Mouse (Mus musculus): ENCODE measurements around the gene Elavl4. TPM values are rescaled to one million over a fixed set of nuclear protein-coding genes. Genes with fewer than 3 reads are reported as not detected.

Gene Elavl4
- polyA plus RNA-seq, 2 experiments = 0.04 TPM; not detected in 1

GRCm38 (mm10) chr4:110165217-110165616 is 186.5 kb downstream of the Elavl4 start:
- Histone ChIP-seq H3K9me3 (ENCODE audit: control insufficient read depth, low read length) (no peaks in the 10 kb centered on the region), H3K9ac (replicated peaks) (no peak overlapping the region), H3K27ac (no peak overlapping the region), H3K4me2 (ENCODE audit: low read depth) (no peak overlapping the region), H3K4me3 (ENCODE audit: insufficient read depth in 1 of 2, low read depth in 2 of 2, low read length in 2 of 2) (no peak overlapping the region), H3K27me3 (ENCODE audit: control insufficient read depth, insufficient read depth, low read length) (no peaks in the 10 kb centered on the region), H3K36me3 (replicated peaks; ENCODE audit: control insufficient read depth, insufficient read depth, low read depth) (no peaks in the 10 kb centered on the region), H3K4me1 (replicated peaks; ENCODE audit: control insufficient read depth in 2 of 2, insufficient read depth in 2 of 2, low read length in 1 of 2) (no peaks in the 10 kb centered on the region)
- TF ChIP-seq EP300 (IDR thresholded peaks at IDR 0.05; ENCODE audit: low read depth) = no peak
- TF ChIP-seq CTCF (IDR thresholded peaks at IDR 0.05; ENCODE audit: low read depth) = no peak
- no peak for DNase-seq (ENCODE audit: low read depth in 3 of 3, low spot score in 3 of 3)
- WGBS (ENCODE audit: insufficient replicate concordance) = 49% methylated on average over 5 of the region's 5 CpGs
- ATAC-seq (ENCODE audit: insufficient read depth) = no peak

- WGBS (ENCODE audit: insufficient replicate concordance) = 59% methylated on average over 3 of the region's 3 CpGs
- TF ChIP-seq EP300 (IDR thresholded peaks at IDR 0.05; ENCODE audit: low read depth) (no peak), CTCF (IDR thresholded peaks at IDR 0.05; ENCODE audit: low read depth) (no peak)
- ATAC-seq (ENCODE audit: insufficient read depth) = no peak
Measured at GRCm38 (mm10) chr4:110161600-110161999, 190.1 kb downstream of the Elavl4 start.

GRCm38 (mm10) chr4:110157515-110158159 is 194.1 kb downstream of the Elavl4 start:
- H3K4me1 ChIP-seq (replicated peaks; ENCODE audit: control insufficient read depth in 2 of 2, insufficient read depth in 2 of 2, low read length in 1 of 2) = no peaks in the 10 kb centered on the region
- no peak overlapping the region for H3K4me3 ChIP-seq (ENCODE audit: insufficient read depth in 1 of 2, low read depth in 2 of 2, low read length in 2 of 2)
- ATAC-seq (ENCODE audit: insufficient read depth) = no peak
- WGBS (ENCODE audit: insufficient replicate concordance) = 56% methylated on average over 3 of the region's 3 CpGs
- no peaks in the 10 kb centered on the region for H3K36me3 ChIP-seq (replicated peaks; ENCODE audit: control insufficient read depth, insufficient read depth, low read depth)
- no peaks in the 10 kb centered on the region for H3K27me3 ChIP-seq (ENCODE audit: control insufficient read depth, insufficient read depth, low read length)
- H3K4me2 ChIP-seq (ENCODE audit: low read depth) = no peak overlapping the region
- no peak overlapping the region for H3K9ac ChIP-seq (replicated peaks)
- no peak for DNase-seq (ENCODE audit: low read depth in 3 of 3, low spot score in 3 of 3)
- TF ChIP-seq EP300 (IDR thresholded peaks at IDR 0.05; ENCODE audit: low read depth) (no peak), CTCF (IDR thresholded peaks at IDR 0.05; ENCODE audit: low read depth) (no peak)
- H3K9me3 ChIP-seq (ENCODE audit: control insufficient read depth, low read length) = no peaks in the 10 kb centered on the region
- no peak overlapping the region for H3K27ac ChIP-seq

More at GRCm38 (mm10) chr4:110161600-110161999, 190.1 kb downstream of the Elavl4 start:
- H3K4me1 ChIP-seq (replicated peaks; ENCODE audit: control insufficient read depth in 2 of 2, insufficient read depth in 2 of 2, low read length in 1 of 2) = no peaks in the 10 kb centered on the region
- H3K27ac ChIP-seq = no peak overlapping the region
- no peak overlapping the region for H3K4me3 ChIP-seq (ENCODE audit: insufficient read depth in 1 of 2, low read depth in 2 of 2, low read length in 2 of 2)
- no peaks in the 10 kb centered on the region for H3K36me3 ChIP-seq (replicated peaks; ENCODE audit: control insufficient read depth, insufficient read depth, low read depth)
- no peak overlapping the region for H3K4me2 ChIP-seq (ENCODE audit: low read depth)
- H3K9me3 ChIP-seq (ENCODE audit: control insufficient read depth, low read length) = no peaks in the 10 kb centered on the region
- DNase-seq (ENCODE audit: low read depth in 3 of 3, low spot score in 3 of 3) = no peak
- no peaks in the 10 kb centered on the region for H3K27me3 ChIP-seq (ENCODE audit: control insufficient read depth, insufficient read depth, low read length)
- H3K9ac ChIP-seq (replicated peaks) = no peak overlapping the region

- no peaks in the 10 kb centered on the region for H3K27me3 ChIP-seq (ENCODE audit: control insufficient read depth, insufficient read depth, low read length)
- no peaks in the 10 kb centered on the region for H3K4me1 ChIP-seq (replicated peaks; ENCODE audit: control insufficient read depth in 2 of 2, insufficient read depth in 2 of 2, low read length in 1 of 2)
- TF ChIP-seq EP300 (IDR thresholded peaks at IDR 0.05; ENCODE audit: low read depth) (no peak), CTCF (IDR thresholded peaks at IDR 0.05; ENCODE audit: low read depth) (no peak)
- WGBS (ENCODE audit: insufficient replicate concordance) = 54% methylated on average over 2 of the region's 2 CpGs
- no peak overlapping the region for H3K27ac ChIP-seq
- ATAC-seq (ENCODE audit: insufficient read depth) (no peak), DNase-seq (ENCODE audit: low read depth in 3 of 3, low spot score in 3 of 3) (no peak)
- H3K36me3 ChIP-seq (replicated peaks; ENCODE audit: control insufficient read depth, insufficient read depth, low read depth) = no peaks in the 10 kb centered on the region
- H3K9ac ChIP-seq (replicated peaks) = no peak overlapping the region
- no peak overlapping the region for H3K4me3 ChIP-seq (ENCODE audit: insufficient read depth in 1 of 2, low read depth in 2 of 2, low read length in 2 of 2)
- no peaks in the 10 kb centered on the region for H3K9me3 ChIP-seq (ENCODE audit: control insufficient read depth, low read length)
- H3K4me2 ChIP-seq (ENCODE audit: low read depth) = no peak overlapping the region
Measured at GRCm38 (mm10) chr4:110155954-110156353, 195.8 kb downstream of the Elavl4 start.

Other genes with a start within 250 kb of the Elavl4 start
- gene Agbl4, start 45.8 kb upstream of the Elavl4 start, polyA plus RNA-seq (2012; rRNA removed) = not detected in 2 replicates
- not detected in 2 replicates for gene Agbl4, start 45.8 kb upstream of the Elavl4 start, polyA plus RNA-seq (2014; fragmentation: Nextera tagmentation; extraction: Ambion mirVana)